Mouse (Mus musculus) cortical plate, adult 2 months (tissue): Measurements from ENCODE around the gene Npas2.

Experiments used
- CTCF ChIP-seq: fragments of 200-500 bp; IDR thresholded peaks from 2 replicates; pipeline ENCODE4 v1.5.1; 2011; ENCODE audit warnings: mild to moderate bottlenecking, control low read depth, low read length; ENCODE audit not compliant: insufficient read depth; ENCODE audit errors: extremely low read depth
- POLR2A ChIP-seq: fragments of 200-500 bp; IDR thresholded peaks from 2 replicates; pipeline ENCODE4 v1.6.1; 2011; ENCODE audit warnings: mild to moderate bottlenecking, low read length, control low read depth; ENCODE audit not compliant: insufficient read depth; ENCODE audit errors: extremely low read depth

- TF ChIP-seq POLR2A = no peak
- TF ChIP-seq CTCF = no peak
Measured at GRCm38 (mm10) chr1:39256513-39257330, 63.2 kb downstream of the Npas2 start.
